Mouse (Mus musculus): ENCODE results near the gene Olfr1431. TPM values are rescaled to one million over a fixed set of nuclear protein-coding genes. Genes with fewer than 3 reads are reported as not detected.
"Not testable (repeated sequence)": the region's sequence is repeated elsewhere in the genome, so short reads cannot be mapped to it uniquely, and the experiment has no call there.

Olfr1431 gene
- total RNA-seq (2021), result not detected
- long read RNA-seq, experiment 1, result 0 reads
- long read RNA-seq, experiment 2, result 0 reads

DNA sequence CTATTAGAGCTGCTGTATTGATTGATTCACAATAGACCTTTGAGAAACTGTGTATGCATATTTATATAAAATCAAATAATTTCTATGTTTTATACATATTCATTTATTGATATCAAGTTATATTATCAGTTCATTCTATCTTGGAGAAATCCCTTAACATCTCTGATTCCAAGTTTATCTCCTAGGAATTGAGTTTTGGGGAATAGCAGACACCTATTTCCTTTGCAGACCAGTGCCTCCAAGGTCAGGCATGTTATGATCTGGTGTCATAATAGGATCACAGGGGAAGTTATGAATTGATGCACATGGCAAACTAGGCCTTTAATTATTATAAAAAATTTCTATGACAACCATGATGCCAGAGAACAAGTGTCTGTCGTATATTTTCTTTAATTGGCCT, at the start of gene Olfr1431:
Gene Olfr1431, plus strand, starts transcription at position 301 of the 400 bp plus-strand sequence.
- DNase-seq (ENCODE audit: low spot score in 2 of 2), result no peak

DNA sequence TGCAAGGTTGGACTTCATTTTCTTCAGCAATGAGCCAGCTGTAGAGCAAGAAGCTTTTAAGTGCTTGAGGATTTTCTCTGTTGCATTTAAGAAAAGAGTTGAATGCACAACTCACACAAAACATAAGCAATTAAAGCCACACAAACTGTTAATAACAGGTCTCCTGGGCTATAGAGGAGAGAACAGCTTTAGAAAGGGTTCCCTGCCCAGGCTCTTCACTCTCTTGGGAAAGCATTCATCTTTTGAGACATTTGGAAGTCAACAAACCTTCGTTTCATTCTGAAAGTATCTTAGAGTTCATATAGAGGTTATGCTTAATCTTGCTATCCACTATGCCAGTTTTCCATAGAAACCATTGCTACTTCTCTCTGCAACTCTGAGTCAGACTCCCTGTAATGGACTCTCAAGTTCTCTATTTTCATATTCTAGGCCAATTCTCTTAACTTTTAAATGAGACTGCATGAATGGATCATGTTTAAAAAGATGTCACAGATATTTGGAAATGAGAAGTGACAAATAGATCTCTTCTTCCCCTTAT, 30.3 kb upstream of the Olfr1431 start, which contains the start of gene Olfr1555-ps1:
Gene Olfr1555-ps1, minus strand, starts transcription at position 51 of the 538 bp plus-strand sequence.
- not testable (repeated sequence) for DNase-seq (ENCODE audit: low spot score in 2 of 2)

DNA sequence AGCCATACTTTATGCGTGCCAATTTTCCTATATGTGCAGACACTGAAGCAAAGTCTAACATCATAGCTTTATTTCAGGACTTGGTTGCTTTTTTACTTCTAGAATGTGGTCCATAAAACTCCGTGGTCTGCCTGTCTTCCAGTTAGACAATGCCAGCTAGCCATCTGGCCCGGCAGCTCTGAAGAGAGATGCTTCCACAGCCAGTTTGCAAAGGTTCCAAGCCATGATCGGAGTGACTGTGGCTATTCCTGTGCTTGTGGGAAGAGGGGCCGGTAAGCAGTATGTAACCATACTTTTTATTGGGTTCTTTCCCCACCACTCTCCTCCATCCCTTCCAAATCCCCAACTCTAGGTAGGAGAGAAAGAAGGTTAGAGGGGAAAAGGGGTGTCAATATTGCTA, 25.0 kb upstream of the Olfr1431 start:
- not testable (repeated sequence) for DNase-seq (ENCODE audit: low spot score in 2 of 2)

DNA sequence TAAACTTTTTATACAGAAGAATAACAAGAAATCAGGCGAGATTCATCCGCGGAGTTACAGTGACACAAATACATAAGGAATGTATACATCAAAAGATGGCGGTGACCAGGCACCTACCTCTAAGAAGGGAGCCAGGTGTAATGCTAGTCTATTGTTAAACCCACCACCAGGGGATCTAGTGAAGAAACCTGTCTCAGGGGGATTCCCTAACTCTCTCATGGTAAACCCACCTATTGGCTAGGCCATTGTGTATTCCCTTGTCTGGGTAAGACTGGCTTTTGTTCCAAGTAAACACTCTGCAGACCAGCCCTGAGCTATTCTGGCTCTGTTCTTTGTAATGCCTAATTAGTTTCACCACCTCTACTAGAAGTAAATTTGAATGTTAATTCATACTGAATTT, 1.4 kb upstream of the Olfr1431 start:
- DNase-seq (ENCODE audit: low spot score in 2 of 2), result not testable (repeated sequence)

DNA sequence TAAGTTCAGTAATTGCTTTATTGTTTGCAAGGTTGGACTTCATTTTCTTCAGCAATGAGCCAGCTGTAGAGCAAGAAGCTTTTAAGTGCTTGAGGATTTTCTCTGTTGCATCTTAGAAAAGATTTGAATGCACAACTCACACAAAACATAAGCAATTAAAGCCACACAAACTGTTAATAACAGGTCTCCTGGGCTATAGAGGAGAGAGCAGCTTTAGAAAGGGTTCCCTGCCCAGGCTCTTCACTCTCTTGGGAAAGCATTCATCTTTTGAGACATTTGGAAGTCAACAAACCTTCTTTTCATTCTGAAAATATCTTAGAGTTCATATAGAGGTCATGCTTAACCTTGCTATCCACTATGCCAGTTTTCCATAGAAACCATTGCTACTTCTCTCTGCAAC, 32.1 kb downstream of the Olfr1431 start, which contains the start of gene Olfr1432:
Gene Olfr1432, minus strand, starts transcription at position 101 of the 400 bp plus-strand sequence.
- not testable (repeated sequence) for DNase-seq (ENCODE audit: low spot score in 2 of 2)

DNA sequence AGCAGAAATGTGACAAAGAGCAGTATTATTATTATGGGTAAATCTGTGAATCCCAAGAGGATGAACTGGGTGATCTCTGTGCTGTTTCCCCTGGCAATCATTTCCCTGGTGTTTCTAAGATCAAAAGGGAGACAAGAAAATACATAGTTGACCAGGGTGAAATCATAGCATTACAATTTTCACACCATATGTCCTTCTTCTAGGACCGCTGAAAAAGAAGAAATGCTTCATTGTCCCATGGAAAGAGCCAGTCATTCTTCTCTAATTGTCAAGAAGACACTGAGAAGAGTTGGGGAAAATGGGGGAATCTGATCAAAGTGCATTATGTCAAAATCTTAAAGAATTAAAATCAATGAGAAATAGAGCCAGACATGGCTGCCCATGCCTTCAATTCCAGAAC, 41.1 kb downstream of the Olfr1431 start, which contains the start of gene Olfr262:
Gene Olfr262, minus strand, starts transcription at position 101 of the 400 bp plus-strand sequence.
- no peak for DNase-seq (ENCODE audit: low spot score in 2 of 2)

DNA sequence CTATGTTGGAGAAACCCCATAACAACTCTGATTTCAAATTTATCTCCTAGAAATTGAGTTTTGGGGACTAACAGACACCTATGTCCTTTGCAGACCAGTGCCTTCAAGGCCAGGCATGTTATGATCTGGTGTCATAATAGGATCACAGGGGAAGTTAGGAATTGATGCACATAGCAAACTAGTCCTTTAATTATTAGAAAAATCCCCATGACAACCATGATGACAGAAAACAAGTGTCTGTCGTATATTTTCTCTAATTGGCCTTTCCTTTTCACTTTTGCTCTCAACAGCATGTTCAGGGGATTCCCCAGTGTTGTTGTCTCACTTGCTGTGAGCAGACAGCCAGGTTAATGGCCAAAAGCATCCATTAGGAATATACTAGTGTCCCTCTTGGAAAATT, 60.3 kb downstream of the Olfr1431 start, which contains the start of gene Olfr235:
Gene Olfr235, plus strand, starts transcription at position 301 of the 400 bp plus-strand sequence.
- no peak for DNase-seq (ENCODE audit: low spot score in 2 of 2)

Other genes with a start within 250 kb of the Olfr1431 start
- gene Osbp, start 234.7 kb upstream of the Olfr1431 start, total RNA-seq (2021), result 10 to 100 TPM; 80.6 to 85.0 TPM
- gene Olfr1423, start 159.3 kb upstream of the Olfr1431 start, total RNA-seq (2021), result not detected
- gene Olfr1424, start 138.0 kb upstream of the Olfr1431 start, total RNA-seq (2021), result not detected
- gene Olfr1425, start 122.9 kb upstream of the Olfr1431 start, total RNA-seq (2021), result not detected
- gene Olfr1426, start 108.6 kb upstream of the Olfr1431 start, total RNA-seq (2021), result not detected
- gene Olfr1427, start 97.3 kb upstream of the Olfr1431 start, total RNA-seq (2021), result not detected
- not detected for gene Olfr1428, start 84.7 kb upstream of the Olfr1431 start, total RNA-seq (2021)
- gene Olfr76, start 77.4 kb upstream of the Olfr1431 start, total RNA-seq (2021), result not detected
- gene Olfr1555-ps1, start 30.5 kb upstream of the Olfr1431 start, total RNA-seq (2021), result not detected
- gene Olfr1432, start 32.0 kb downstream of the Olfr1431 start, total RNA-seq (2021), result not detected
- gene Olfr262, start 41.0 kb downstream of the Olfr1431 start, total RNA-seq (2021), result not detected
- not detected for gene Olfr235, start 60.4 kb downstream of the Olfr1431 start, total RNA-seq (2021)
- not detected for gene Olfr1434, start 79.2 kb downstream of the Olfr1431 start, total RNA-seq (2021)
- not detected for gene Olfr1436, start 98.5 kb downstream of the Olfr1431 start, total RNA-seq (2021)
- not detected for gene Olfr1437, start 124.5 kb downstream of the Olfr1431 start, total RNA-seq (2021)
- gene Olfr1438-ps1, start 135.3 kb downstream of the Olfr1431 start, total RNA-seq (2021), result not detected
- gene Olfr1440, start 186.6 kb downstream of the Olfr1431 start, total RNA-seq (2021), result not detected
- gene Olfr1441, start 216.8 kb downstream of the Olfr1431 start, total RNA-seq (2021), result not detected
- not detected for gene Pfpl, start 227.3 kb downstream of the Olfr1431 start, total RNA-seq (2021)